16 mouse cellular contexts compared by ENCODE assay signal in genomic region chr6:126155928-126156327, GRCm38 (mm10). TPM values are rescaled to one million over a fixed set of nuclear protein-coding genes. Genes with fewer than 3 reads are reported as not detected.
"Had no signal": no experiment of that assay in that cellular context is flagged by ENCODE, and none has a peak within 500 bp of the region (broad histone marks: within the 10 kb centered on the region; RNA-seq: fewer than 3 reads in every experiment).

No protein-coding gene starts in this region.

- H3K9me3 ChIP-seq: liver, embryonic 13.5 days; lung, embryonic 15.5 days; megakaryocyte, embryonic 14.5 days; midbrain, embryonic 15.5 days had no signal

- DNase-seq: kidney, adult 9 months; kidney, postnatal 36 days; left cerebral cortex, postnatal 4 days; liver; liver, embryonic 13.5 days; liver, postnatal 0 days; lung, postnatal 14 days; right cerebral cortex, postnatal 25 days; thymus, postnatal 4 days had no signal

- H3K4me1 ChIP-seq: liver, embryonic 13.5 days; lung, embryonic 15.5 days; megakaryocyte, embryonic 14.5 days; midbrain, embryonic 15.5 days had no signal

- H3K4me2 ChIP-seq: liver, embryonic 13.5 days; lung, embryonic 15.5 days; midbrain, embryonic 11.5 days; midbrain, embryonic 15.5 days had no signal

- H3K4me3 ChIP-seq: liver, embryonic 13.5 days; lung, embryonic 15.5 days; megakaryocyte, embryonic 14.5 days; midbrain, embryonic 15.5 days had no signal

- H3K36me3 ChIP-seq: liver, embryonic 13.5 days; lung, embryonic 15.5 days; midbrain, embryonic 15.5 days had no signal

- ATAC-seq: liver, postnatal 0 days; midbrain, embryonic 15.5 days had no signal

- H3K27me3 ChIP-seq: liver, embryonic 13.5 days; lung, embryonic 15.5 days had no signal

- H3K9ac ChIP-seq: liver, embryonic 13.5 days; liver, postnatal 0 days; lung, embryonic 15.5 days; midbrain, embryonic 15.5 days had no signal

- H3K27ac ChIP-seq: kidney, postnatal 0 days; liver, embryonic 13.5 days; lung, embryonic 15.5 days; macrophage; midbrain, embryonic 15.5 days; stomach, postnatal 0 days had no signal

RNA-seq across cellular contexts. Expression of gene Ntf3, which starts 10.8 kb away (rescaled TPM):
- polyA plus RNA-seq: macrophage had no signal
